Mouse (Mus musculus) neural tube, embryonic 11.5 days (tissue): ENCODE measurements around the gene Grid1. TPM values are rescaled to one million over a fixed set of nuclear protein-coding genes. Genes with fewer than 3 reads are reported as not detected.

Source experiments
- ATAC-seq: fragments of 200-750 bp; cut with Nextera tagmentation; 2 replicates; pipeline ENCODE4 v1.8.0; 2017; ENCODE audit warnings: moderate number of reproducible peaks, mild to moderate bottlenecking, moderate TSS enrichment, moderate library complexity; ENCODE audit not compliant: insufficient read depth, low FRiP score, low TSS enrichment
- DNase-seq: peaks from one replicate; pipeline ENCODE4 v3.0.0-alpha.2; 2015; ENCODE audit warnings: low spot score
- H3K27ac ChIP-seq: fragments of 300-500 bp; sonication (generic); 2 replicates; pipeline ENCODE4 v1.5.1; 2014; ENCODE audit warnings: low read depth, mild to moderate bottlenecking, low read length
- H3K27me3 ChIP-seq: fragments of 300-500 bp; sonication (generic); 2 replicates; pipeline ENCODE4 v1.6.1; 2014; ENCODE audit warnings: mild to moderate bottlenecking, low read length, mixed read lengths; ENCODE audit not compliant: control insufficient read depth, insufficient read depth
- H3K36me3 ChIP-seq: fragments of 300-500 bp; sonication (generic); 2 replicates; pipeline ENCODE4 v1.6.1; 2014; ENCODE audit warnings: mild to moderate bottlenecking, low read length, moderate library complexity, mixed read lengths; ENCODE audit not compliant: control insufficient read depth, insufficient read depth
- H3K4me1 ChIP-seq: fragments of 300-500 bp; sonication (generic); 2 replicates; pipeline ENCODE4 v1.6.1; 2014; ENCODE audit warnings: low read length, mixed read lengths; ENCODE audit not compliant: control insufficient read depth, insufficient read depth
- H3K4me2 ChIP-seq: fragments of 300-500 bp; sonication (generic); 2 replicates; pipeline ENCODE4 v1.6.1; 2014; ENCODE audit warnings: low read depth, mild to moderate bottlenecking, moderate library complexity
- H3K4me3 ChIP-seq: fragments of 300-500 bp; sonication (generic); 2 replicates; pipeline ENCODE4 v1.5.1; 2014; ENCODE audit warnings: low read depth, low read length
- H3K9ac ChIP-seq: fragments of 300-500 bp; sonication (generic); 2 replicates; pipeline ENCODE4 v1.6.1; 2014; ENCODE audit warnings: mild to moderate bottlenecking, low read length
- H3K9me3 ChIP-seq: fragments of 300-500 bp; sonication (generic); 2 replicates; pipeline ENCODE4 v1.6.1; 2016; ENCODE audit warnings: low read length; ENCODE audit not compliant: control insufficient read depth
- WGBS: fragments of 180-500 bp; shearing (Covaris S2); extraction: QIAGEN DNeasy Blood & Tissue Kit; methylation state at CpG from one replicate; pipeline ENCODE4 v1.1.7; 2014; 5-methylcytosine and 5-hydroxymethylcytosine counted together
- polyA plus RNA-seq: library from polyadenylated mRNA; unstranded; fragments of >200 nt; fragmentation: Nextera tagmentation; extraction: Ambion mirVana; gene quantifications from 2 replicates; pipeline ENCODE4 v1.2.1, GENCODE M21; 2014

The Grid1 gene
- polyA plus RNA-seq, 1 experiment from 2014 or later, result 1.7 TPM

DNA sequence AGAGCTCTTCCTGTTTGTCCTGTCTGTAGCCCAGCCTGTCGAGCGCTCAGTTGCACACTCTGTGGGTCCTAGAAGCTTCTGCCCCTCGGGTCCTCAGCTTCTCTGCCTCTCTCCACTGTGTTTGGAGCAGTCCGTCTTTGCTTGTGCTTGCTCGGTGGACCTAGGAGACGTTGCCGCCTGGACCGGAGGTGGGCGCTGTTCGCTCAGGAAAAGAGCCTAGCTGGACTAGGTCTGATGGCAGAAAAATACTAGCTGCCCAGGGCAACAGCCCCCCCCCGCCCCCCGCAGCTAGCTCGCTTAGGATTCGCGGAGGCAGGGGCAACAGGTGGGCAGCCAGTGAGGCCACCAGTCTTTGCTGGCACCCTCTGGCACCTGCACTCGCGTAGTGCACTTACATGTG, 3.2 kb downstream of the Grid1 start:
- Histone ChIP-seq H3K4me1 (peaks cover 5% of the 10 kb centered on the region; the same call in 1 of the 2 replicates), H3K9ac (peak overlapping the region; percentile 22)
- 1% methylated on average over 17 of the region's 17 CpGs for WGBS

GRCm38 (mm10) chr14:34824186-34824585, 4.3 kb downstream of the Grid1 start:
- H3K36me3 ChIP-seq, result no peaks in the 10 kb centered on the region
- WGBS, result 78% methylated on average over 3 of the region's 3 CpGs
- DNase-seq, result no peak

More for the DNA sequence above, 3.2 kb downstream of the Grid1 start:
- no peaks in the 10 kb centered on the region for H3K9me3 ChIP-seq
- ATAC-seq, result peak; percentile 43; the same call in 1 of the 2 replicates
- peak; percentile 84 for DNase-seq
- peak overlapping the region; percentile 44 for H3K4me2 ChIP-seq
- peak overlapping the region; percentile 22 for H3K4me3 ChIP-seq
- no peak overlapping the region for H3K27ac ChIP-seq
- H3K27me3 ChIP-seq, result peaks cover 48% of the 10 kb centered on the region
- no peaks in the 10 kb centered on the region for H3K36me3 ChIP-seq

DNA sequence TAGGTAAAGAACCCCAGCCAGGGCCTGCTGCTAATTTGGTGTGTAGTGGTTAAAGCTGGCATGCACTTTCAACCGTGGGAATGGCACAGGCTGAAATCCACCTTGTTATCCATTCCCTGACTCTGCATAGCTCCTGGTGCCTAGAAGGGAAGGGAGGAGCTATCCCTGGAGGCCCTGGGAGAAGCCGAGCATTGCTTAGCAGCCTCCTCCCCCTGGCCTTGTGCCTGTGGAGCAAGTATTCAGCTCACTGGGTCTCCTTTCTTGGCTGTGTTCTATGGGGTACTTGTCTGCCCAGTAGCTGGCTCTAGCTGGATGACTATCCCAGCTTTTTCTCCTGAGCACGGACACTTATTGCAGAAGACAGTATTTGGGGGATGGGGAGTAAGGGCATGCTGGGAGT, 6.0 kb downstream of the Grid1 start:
- no peaks in the 10 kb centered on the region for H3K9me3 ChIP-seq
- no peak overlapping the region for H3K4me2 ChIP-seq
- no peak overlapping the region for H3K4me3 ChIP-seq
- no peak overlapping the region for H3K9ac ChIP-seq
- no peaks in the 10 kb centered on the region for H3K36me3 ChIP-seq
- H3K27ac ChIP-seq, result no peak overlapping the region
- DNase-seq (no peak), ATAC-seq (no peak)
- 45% methylated on average over 3 of the region's 3 CpGs for WGBS
- H3K4me1 ChIP-seq, result peaks cover 5% of the 10 kb centered on the region; the same call in 1 of the 2 replicates
- peaks cover 26% of the 10 kb centered on the region for H3K27me3 ChIP-seq

More at GRCm38 (mm10) chr14:34824186-34824585, 4.3 kb downstream of the Grid1 start:
- no peak overlapping the region for H3K9ac ChIP-seq
- peaks cover 5% of the 10 kb centered on the region; the same call in 1 of the 2 replicates for H3K4me1 ChIP-seq
- no peak overlapping the region for H3K4me2 ChIP-seq
- no peak overlapping the region for H3K4me3 ChIP-seq
- no peaks in the 10 kb centered on the region for H3K9me3 ChIP-seq
- peaks cover 37% of the 10 kb centered on the region for H3K27me3 ChIP-seq
- ATAC-seq, result no peak
- no peak overlapping the region for H3K27ac ChIP-seq

DNA sequence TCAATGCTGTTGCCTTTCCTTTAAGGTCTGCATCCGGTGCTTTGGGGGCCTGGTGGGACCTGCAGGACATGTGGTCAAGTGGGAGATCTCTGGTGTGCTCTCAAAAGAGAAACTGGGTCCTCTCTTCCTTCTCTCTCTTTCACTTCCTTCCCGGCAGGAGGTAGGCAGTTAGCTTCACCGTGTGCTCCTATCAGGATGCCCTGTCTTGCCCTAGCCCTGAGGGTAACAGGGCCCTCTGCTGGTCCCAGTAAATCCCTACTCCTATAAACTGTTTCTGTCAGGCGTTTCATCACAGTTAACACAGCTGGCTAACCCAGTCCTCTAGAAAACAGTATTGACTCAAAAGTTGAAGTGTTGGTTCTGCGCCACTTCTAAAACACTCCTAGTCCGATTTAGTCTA, 9.9 kb downstream of the Grid1 start:
- no peaks in the 10 kb centered on the region for H3K27me3 ChIP-seq
- H3K27ac ChIP-seq, result no peak overlapping the region
- no peak overlapping the region for H3K9ac ChIP-seq
- H3K36me3 ChIP-seq, result no peaks in the 10 kb centered on the region
- no peak overlapping the region for H3K4me2 ChIP-seq
- 66% methylated on average over 6 of the region's 6 CpGs for WGBS
- H3K4me1 ChIP-seq, result no peaks in the 10 kb centered on the region
- H3K4me3 ChIP-seq, result no peak overlapping the region
- DNase-seq, result no peak
- H3K9me3 ChIP-seq, result no peaks in the 10 kb centered on the region
- no peak for ATAC-seq

DNA sequence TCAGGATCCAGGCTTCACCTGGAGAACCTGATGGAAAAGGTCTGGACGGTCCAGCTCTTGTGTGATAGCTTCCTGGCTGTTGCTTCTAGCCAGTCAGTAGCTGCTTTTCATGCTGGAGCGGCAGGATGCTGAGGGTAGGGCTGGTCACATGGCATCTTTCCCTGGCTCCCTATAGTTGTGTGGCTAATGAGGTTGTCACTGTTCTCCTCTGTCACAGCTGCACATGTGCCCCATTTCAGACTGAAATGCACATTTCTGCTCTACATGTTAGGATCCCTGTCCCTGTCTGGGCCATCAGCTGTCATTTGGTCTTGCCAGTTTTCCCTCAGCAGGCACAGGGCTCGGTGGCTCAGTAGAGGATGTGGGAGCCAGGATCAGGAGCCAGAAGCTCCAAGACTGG, 17.2 kb downstream of the Grid1 start:
- Histone ChIP-seq H3K27me3 (no peaks in the 10 kb centered on the region), H3K27ac (no peak overlapping the region), H3K4me3 (no peak overlapping the region), H3K4me2 (no peak overlapping the region), H3K9ac (no peak overlapping the region), H3K36me3 (no peaks in the 10 kb centered on the region), H3K9me3 (no peaks in the 10 kb centered on the region), H3K4me1 (no peaks in the 10 kb centered on the region)
- 75% methylated on average over 3 of the region's 3 CpGs for WGBS
- ATAC-seq, result no peak
- no peak for DNase-seq

- no peak for DNase-seq
- Histone ChIP-seq H3K4me2 (no peak overlapping the region), H3K4me3 (no peak overlapping the region), H3K4me1 (no peaks in the 10 kb centered on the region), H3K27ac (no peak overlapping the region), H3K27me3 (no peaks in the 10 kb centered on the region), H3K9me3 (no peaks in the 10 kb centered on the region), H3K9ac (no peak overlapping the region), H3K36me3 (no peaks in the 10 kb centered on the region)
- ATAC-seq, result no peak
- WGBS, result 63% methylated on average over 6 of the region's 6 CpGs
Measured at GRCm38 (mm10) chr14:34838999-34839398, 19.1 kb downstream of the Grid1 start.

DNA sequence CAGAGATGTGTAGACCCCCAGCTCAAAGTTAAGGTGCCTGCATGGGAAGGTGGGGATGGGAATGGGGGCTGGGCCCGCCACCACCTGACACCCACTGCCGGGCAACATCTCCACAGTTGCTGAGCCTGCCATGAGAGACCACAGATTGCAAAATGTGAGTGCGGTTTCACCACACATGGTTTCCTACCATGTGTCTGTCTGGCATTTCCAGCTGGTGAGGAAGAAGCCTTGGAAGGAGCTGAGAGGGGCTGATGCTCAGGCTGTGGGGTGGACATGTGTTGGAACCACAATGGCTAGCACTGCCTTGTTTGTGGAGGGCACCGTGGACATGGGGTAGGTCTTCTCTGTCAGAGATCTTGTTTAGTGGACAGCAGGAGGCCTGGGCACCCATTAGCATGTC, 20.0 kb downstream of the Grid1 start:
- Histone ChIP-seq H3K27ac (no peak overlapping the region), H3K9me3 (no peaks in the 10 kb centered on the region), H3K9ac (no peak overlapping the region), H3K4me1 (no peaks in the 10 kb centered on the region), H3K36me3 (no peaks in the 10 kb centered on the region), H3K27me3 (no peaks in the 10 kb centered on the region), H3K4me3 (no peak overlapping the region), H3K4me2 (no peak overlapping the region)
- no peak for ATAC-seq
- DNase-seq, result no peak
- 84% methylated on average over 4 of the region's 4 CpGs for WGBS

- Histone ChIP-seq H3K27ac (no peak overlapping the region), H3K4me1 (no peaks in the 10 kb centered on the region), H3K9me3 (no peaks in the 10 kb centered on the region), H3K4me3 (no peak overlapping the region), H3K36me3 (no peaks in the 10 kb centered on the region), H3K4me2 (no peak overlapping the region), H3K9ac (no peak overlapping the region), H3K27me3 (no peaks in the 10 kb centered on the region)
- ATAC-seq, result no peak
- 69% methylated on average over 5 of the region's 5 CpGs for WGBS
- DNase-seq, result no peak
Measured at GRCm38 (mm10) chr14:34843579-34843978, 23.7 kb downstream of the Grid1 start.

- Histone ChIP-seq H3K4me2 (no peak overlapping the region), H3K36me3 (no peaks in the 10 kb centered on the region), H3K4me3 (no peak overlapping the region), H3K27me3 (no peaks in the 10 kb centered on the region), H3K9ac (no peak overlapping the region), H3K9me3 (no peaks in the 10 kb centered on the region), H3K27ac (no peak overlapping the region), H3K4me1 (no peaks in the 10 kb centered on the region)
- ATAC-seq (no peak), DNase-seq (no peak)
- 81% methylated on average over 3 of the region's 3 CpGs for WGBS
Measured at GRCm38 (mm10) chr14:34844166-34844565, 24.3 kb downstream of the Grid1 start.
